Mouse (Mus musculus) myocyte (in vitro differentiated cells): Measurements from ENCODE around the gene 4932414N04Rik. TPM values are rescaled to one million over a fixed set of nuclear protein-coding genes. Genes with fewer than 3 reads are reported as not detected.

Experiments
- H3K27me3 ChIP-seq: one replicate; pipeline ENCODE4 v1.6.1; 2011; ENCODE audit not compliant: control insufficient read depth, insufficient read depth, insufficient read length
- H3K36me3 ChIP-seq: one replicate; pipeline ENCODE4 v1.6.1; 2011; ENCODE audit not compliant: control insufficient read depth, insufficient read depth
- H3K4me2 ChIP-seq: one replicate; pipeline ENCODE4 v1.6.1; 2011; ENCODE audit warnings: low read depth, control low read depth
- H3K4me3 ChIP-seq: one replicate; pipeline ENCODE4 v1.5.1; 2011; ENCODE audit warnings: mild to moderate bottlenecking, control low read depth, moderate library complexity
- H3K79me2 ChIP-seq: one replicate; pipeline ENCODE4 v1.6.1; 2011; ENCODE audit not compliant: control insufficient read depth, insufficient read depth
- H3ac ChIP-seq: one replicate; pipeline ENCODE4 v1.6.1; 2011; ENCODE audit not compliant: control insufficient read depth, insufficient read length
- CEBPB ChIP-seq: IDR thresholded peaks from 2 replicates; pipeline ENCODE4 v1.6.1; 2011; ENCODE audit warnings: mild to moderate bottlenecking, moderate library complexity; ENCODE audit not compliant: poor library complexity, insufficient read depth, severe bottlenecking
- E2F4 ChIP-seq: IDR thresholded peaks from one replicate; pipeline ENCODE4 v1.6.1; 2011; ENCODE audit warnings: mild to moderate bottlenecking, control low read depth, moderate library complexity; ENCODE audit not compliant: insufficient read depth
- MAX ChIP-seq: IDR thresholded peaks from one replicate; pipeline ENCODE4 v1.6.1; 2011; ENCODE audit warnings: low read depth, mild to moderate bottlenecking, control low read depth
- MYOD1 ChIP-seq, 3 experiments: IDR thresholded peaks; one replicate each; pipeline ENCODE4 v1.6.1; 2011; ENCODE audit warnings: control low read depth in 2 of 3, low read depth in 2 of 3, mild to moderate bottlenecking in 2 of 3, moderate library complexity in 1 of 3; ENCODE audit not compliant: insufficient read length in 2 of 3, control insufficient read depth in 1 of 3
- MYOG ChIP-seq, 3 experiments: IDR thresholded peaks; one replicate each; pipeline ENCODE4 v1.6.1; 2011; ENCODE audit warnings: control low read depth in 2 of 3, low read depth in 2 of 3, mild to moderate bottlenecking in 2 of 3; ENCODE audit not compliant: insufficient read length in 2 of 3, control insufficient read depth in 1 of 3, insufficient read depth in 1 of 3
- POLR2A ChIP-seq: IDR thresholded peaks from one replicate; pipeline ENCODE4 v1.6.1; 2011; ENCODE audit warnings: low read depth, mild to moderate bottlenecking, control low read depth, moderate library complexity; ENCODE audit not compliant: insufficient read length
- POLR2AphosphoS2 ChIP-seq: IDR thresholded peaks from one replicate; pipeline ENCODE4 v1.6.1; 2011; ENCODE audit warnings: low read depth, control low read depth; ENCODE audit not compliant: insufficient read length
- REST ChIP-seq: IDR thresholded peaks from one replicate; pipeline ENCODE4 v1.6.1; 2011; ENCODE audit warnings: mild to moderate bottlenecking, control low read depth, moderate library complexity; ENCODE audit not compliant: insufficient read depth, insufficient read length
- SRF ChIP-seq: IDR thresholded peaks from one replicate; pipeline ENCODE4 v1.6.1; 2011; ENCODE audit warnings: low read depth; ENCODE audit not compliant: control insufficient read depth, insufficient read length
- TCF12 ChIP-seq: IDR thresholded peaks from one replicate; pipeline ENCODE4 v1.6.1; 2011; ENCODE audit warnings: mild to moderate bottlenecking, control low read depth; ENCODE audit not compliant: poor library complexity, insufficient read depth, severe bottlenecking
- TCF3 ChIP-seq: IDR thresholded peaks from one replicate; pipeline ENCODE4 v1.6.1; 2011; ENCODE audit warnings: low read depth, control low read depth; ENCODE audit not compliant: insufficient read length
- USF1 ChIP-seq: IDR thresholded peaks from one replicate; pipeline ENCODE4 v1.6.1; 2011; ENCODE audit warnings: low read depth, mild to moderate bottlenecking, control low read depth, moderate library complexity
- polyA plus RNA-seq: library from polyadenylated mRNA; unstranded; fragments of >200 nt; fragmentation: generic; extraction: Trizol; gene quantifications from one replicate; pipeline ENCODE4 v1.2.1, GENCODE M21; 2012; ENCODE audit warnings: missing spikeins

The 4932414N04Rik gene
- polyA plus RNA-seq, 1 experiment = not detected

DNA sequence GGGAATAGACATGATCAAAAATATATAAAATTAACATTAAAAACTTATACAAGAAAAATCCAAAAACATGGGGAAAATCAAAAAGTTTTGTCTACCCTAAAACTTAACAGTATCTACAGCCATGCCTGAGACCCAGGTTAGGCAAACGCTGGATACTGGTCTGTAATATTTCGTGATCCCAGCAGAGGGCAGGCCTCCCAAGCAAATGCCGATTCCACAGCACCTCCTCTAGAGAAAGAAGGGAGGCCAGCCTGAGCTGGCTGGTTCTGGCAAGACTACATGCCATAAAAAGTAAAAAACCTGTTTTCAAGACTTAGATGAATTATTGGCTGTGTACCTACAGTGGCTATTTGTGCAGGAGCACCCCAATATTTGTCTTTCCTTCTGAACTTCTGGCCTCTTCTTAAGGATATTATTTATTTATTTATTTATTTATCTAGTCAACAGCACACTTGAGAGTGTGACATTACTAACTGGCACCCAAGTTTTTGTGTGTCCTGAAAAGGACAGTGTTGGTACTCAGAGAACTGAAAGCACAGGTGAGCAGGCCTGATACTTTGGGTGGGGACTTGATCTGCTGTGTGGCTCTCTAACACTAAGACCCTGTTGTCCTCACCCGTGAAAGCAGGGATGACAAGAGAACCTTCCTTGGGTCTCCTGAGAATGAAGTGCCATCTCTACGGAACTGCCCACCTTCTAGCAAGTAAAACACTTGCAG, 128.6 kb downstream of the 4932414N04Rik start:
- Histone ChIP-seq H3ac (no peak overlapping the region), H3K4me3 (no peak overlapping the region), H3K36me3 (no peaks in the 10 kb centered on the region), H3K27me3 (no peaks in the 10 kb centered on the region), H3K79me2 (no peaks in the 10 kb centered on the region), H3K4me2 (no peak overlapping the region)
- TF ChIP-seq SRF (no peak), POLR2AphosphoS2 (no peak)

- H3ac ChIP-seq = no peak overlapping the region
- no peak for TF ChIP-seq SRF
- no peak for TF ChIP-seq POLR2AphosphoS2
- TF ChIP-seq TCF12 = no peak
- no peak for TF ChIP-seq E2F4
- TF ChIP-seq REST = no peak
- no peaks in the 10 kb centered on the region for H3K27me3 ChIP-seq
- no peak overlapping the region for H3K4me3 ChIP-seq
- no peaks in the 10 kb centered on the region for H3K36me3 ChIP-seq
- no peak overlapping the region for H3K4me2 ChIP-seq
- no peaks in the 10 kb centered on the region for H3K79me2 ChIP-seq
Observed at GRCm38 (mm10) chr2:68787161-68787675, 130.9 kb downstream of the 4932414N04Rik start.

- Histone ChIP-seq H3K4me3 (no peak overlapping the region), H3K36me3 (no peaks in the 10 kb centered on the region), H3K79me2 (no peaks in the 10 kb centered on the region), H3K4me2 (no peak overlapping the region), H3K27me3 (no peaks in the 10 kb centered on the region), H3ac (no peak overlapping the region)
- no peak for TF ChIP-seq POLR2AphosphoS2
- no peak for TF ChIP-seq E2F4
- no peak for TF ChIP-seq REST
- TF ChIP-seq USF1 = no peak
- no peak for TF ChIP-seq MYOG (IDR thresholded peaks at IDR 0.05; ENCODE audit: control insufficient read depth in 1 of 3, insufficient read depth in 1 of 3, insufficient read length in 2 of 3, low read depth in 2 of 3)
- no peak for TF ChIP-seq MAX
- no peak for TF ChIP-seq SRF
- no peak for TF ChIP-seq TCF12
- no peak for TF ChIP-seq POLR2A
Observed at GRCm38 (mm10) chr2:68792296-68792695, 136.0 kb downstream of the 4932414N04Rik start.

GRCm38 (mm10) chr2:68793472-68793871, 137.2 kb downstream of the 4932414N04Rik start:
- H3K79me2 ChIP-seq = no peaks in the 10 kb centered on the region
- no peaks in the 10 kb centered on the region for H3K36me3 ChIP-seq
- no peak overlapping the region for H3ac ChIP-seq

DNA sequence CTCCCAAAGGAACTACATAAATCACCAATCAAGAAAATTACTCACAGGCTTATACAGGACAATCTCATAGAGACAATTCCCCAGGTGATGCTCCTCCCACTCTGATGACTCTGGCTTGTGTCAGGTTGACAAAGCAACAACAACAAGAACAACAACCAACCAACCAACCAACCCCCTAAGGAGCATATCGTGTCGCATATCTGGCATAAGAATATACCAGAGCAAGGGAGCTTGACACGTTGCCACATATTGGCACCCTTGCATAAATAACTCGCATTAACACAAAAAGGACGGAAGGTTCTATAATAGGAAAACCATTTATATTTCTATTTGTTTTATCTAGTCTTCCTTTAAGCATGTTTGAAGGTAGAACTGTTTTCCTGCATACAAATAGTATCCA, 137.9 kb downstream of the 4932414N04Rik start:
- no peak overlapping the region for H3K4me3 ChIP-seq
- no peak overlapping the region for H3K4me2 ChIP-seq
- H3K36me3 ChIP-seq = no peaks in the 10 kb centered on the region
- no peaks in the 10 kb centered on the region for H3K27me3 ChIP-seq
- TF ChIP-seq E2F4 = no peak
- no peak for TF ChIP-seq REST
- no peak for TF ChIP-seq MYOG (IDR thresholded peaks at IDR 0.05; ENCODE audit: control insufficient read depth in 1 of 3, insufficient read depth in 1 of 3, insufficient read length in 2 of 3, low read depth in 2 of 3)
- no peak for TF ChIP-seq CEBPB
- TF ChIP-seq POLR2A = no peak
- TF ChIP-seq MAX = no peak
- TF ChIP-seq POLR2AphosphoS2 = no peak
- no peak for TF ChIP-seq USF1
- no peak for TF ChIP-seq TCF3
- TF ChIP-seq TCF12 = no peak
- TF ChIP-seq MYOD1 (IDR thresholded peaks at IDR 0.05; ENCODE audit: control insufficient read depth in 1 of 3, insufficient read length in 2 of 3, low read depth in 2 of 3) = no peak
- no peak for TF ChIP-seq SRF
- H3ac ChIP-seq = no peak overlapping the region
- H3K79me2 ChIP-seq = no peaks in the 10 kb centered on the region

More at GRCm38 (mm10) chr2:68793472-68793871, 137.2 kb downstream of the 4932414N04Rik start:
- Histone ChIP-seq H3K4me3 (no peak overlapping the region), H3K4me2 (no peak overlapping the region), H3K27me3 (no peaks in the 10 kb centered on the region)
- TF ChIP-seq POLR2A (no peak), CEBPB (no peak), MYOD1 (IDR thresholded peaks at IDR 0.05; ENCODE audit: control insufficient read depth in 1 of 3, insufficient read length in 2 of 3, low read depth in 2 of 3) (no peak), MYOG (IDR thresholded peaks at IDR 0.05; ENCODE audit: control insufficient read depth in 1 of 3, insufficient read depth in 1 of 3, insufficient read length in 2 of 3, low read depth in 2 of 3) (no peak), TCF12 (no peak), TCF3 (no peak), E2F4 (no peak)
